Mouse (Mus musculus) intestine, embryonic 14.5 days (tissue): ENCODE results near the gene Slc2a8. TPM values are rescaled to one million over a fixed set of nuclear protein-coding genes. Genes with fewer than 3 reads are reported as not detected.

ENCODE experiments used
- ATAC-seq: fragments of 200-750 bp; cut with Nextera tagmentation; replicated peaks from 2 replicates; pipeline ENCODE4 v1.8.0; 2017; ENCODE audit warnings: low read depth, moderate number of reproducible peaks, moderate TSS enrichment, moderate library complexity; ENCODE audit not compliant: low FRiP score, low TSS enrichment
- DNase-seq: peaks from one replicate; pipeline ENCODE4 v3.0.0-alpha.2; 2018; ENCODE audit warnings: low spot score
- H3K27ac ChIP-seq: fragments of 300-500 bp; sonication (generic); 2 replicates; pipeline ENCODE4 v1.5.1; 2014; ENCODE audit warnings: low read depth, mild to moderate bottlenecking, control low read depth
- H3K27me3 ChIP-seq: fragments of 300-500 bp; sonication (generic); replicated peaks from 2 replicates; pipeline ENCODE4 v1.6.1; 2014; ENCODE audit warnings: low read length, control low read depth; ENCODE audit not compliant: control insufficient read depth, insufficient read depth
- H3K36me3 ChIP-seq: fragments of 300-500 bp; sonication (generic); 2 replicates; pipeline ENCODE4 v1.6.1; 2014; ENCODE audit warnings: low read length, control low read depth; ENCODE audit not compliant: control insufficient read depth, insufficient read depth
- H3K4me1 ChIP-seq: fragments of 300-500 bp; sonication (generic); replicated peaks from 2 replicates; pipeline ENCODE4 v1.6.1; 2014; ENCODE audit warnings: low read length, control low read depth, mixed read lengths; ENCODE audit not compliant: control insufficient read depth, insufficient read depth
- H3K4me2 ChIP-seq: fragments of 300-500 bp; sonication (generic); 2 replicates; pipeline ENCODE4 v1.6.1; 2014; ENCODE audit warnings: low read length
- H3K4me3 ChIP-seq: fragments of 300-500 bp; sonication (generic); 2 replicates; pipeline ENCODE4 v1.5.1; 2014; ENCODE audit warnings: low read depth, low read length, control low read depth, mixed read lengths
- H3K9ac ChIP-seq: fragments of 300-500 bp; sonication (generic); 2 replicates; pipeline ENCODE4 v1.6.1; 2014; ENCODE audit warnings: mild to moderate bottlenecking, low read length
- H3K9me3 ChIP-seq: fragments of 300-500 bp; sonication (generic); 2 replicates; pipeline ENCODE4 v1.6.1; 2016; ENCODE audit warnings: low read length, control low read depth; ENCODE audit not compliant: control insufficient read depth
- WGBS: fragments of 180-500 bp; shearing (Covaris S2); extraction: QIAGEN DNeasy Blood & Tissue Kit; methylation state at CpG from one replicate; pipeline ENCODE4 v1.1.7; 2014; 5-methylcytosine and 5-hydroxymethylcytosine counted together
- polyA plus RNA-seq: library from polyadenylated mRNA; unstranded; fragments of >200 nt; fragmentation: Nextera tagmentation; extraction: Ambion mirVana; gene quantifications from 2 replicates; pipeline ENCODE4 v1.2.1, GENCODE M21; 2014

Slc2a8 gene
- polyA plus RNA-seq, 1 experiment from 2014 or later, result 10.3 TPM

DNA sequence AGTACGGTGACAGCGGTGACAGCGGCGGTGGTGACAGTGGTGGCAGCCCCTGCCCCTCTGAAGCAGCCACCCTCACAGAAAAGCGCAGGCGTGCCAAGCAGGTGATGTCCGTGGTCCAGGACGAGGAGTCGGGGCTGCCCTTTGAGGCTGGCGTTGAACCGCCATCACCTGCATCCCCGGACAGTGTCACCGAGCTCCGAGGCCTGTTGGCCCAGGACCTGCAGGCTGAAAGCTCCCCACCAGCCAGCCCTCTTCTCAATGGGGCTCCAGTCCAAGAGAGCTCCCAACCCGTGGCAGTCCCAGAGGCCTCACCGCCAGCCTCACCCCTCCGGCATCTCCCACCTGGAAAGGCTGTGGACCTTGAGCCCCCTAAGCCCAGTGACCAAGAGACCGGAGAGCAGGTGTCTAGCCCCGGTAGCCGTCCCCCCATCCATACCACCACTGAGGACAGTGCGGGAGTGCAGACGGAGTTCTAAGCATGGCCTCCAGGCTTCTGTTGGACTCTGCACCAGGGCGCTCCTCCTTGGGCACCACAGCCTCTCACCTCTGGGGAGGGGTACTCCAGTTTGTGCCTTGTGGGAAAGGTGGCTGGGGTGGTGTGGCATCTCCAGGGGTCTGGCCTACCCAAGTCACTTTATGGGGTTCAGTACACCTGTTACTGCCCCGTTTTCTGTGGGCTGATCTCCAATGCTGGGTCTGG lies 58.2 kb downstream of the Slc2a8 start:
- H3K4me2 ChIP-seq, result no peak overlapping the region
- no peaks in the 10 kb centered on the region for H3K4me1 ChIP-seq
- 93% methylated on average over 24 of the region's 24 CpGs for WGBS
- no peaks in the 10 kb centered on the region for H3K27me3 ChIP-seq
- no peak overlapping the region for H3K9ac ChIP-seq
- DNase-seq (no peak), ATAC-seq (no peak)
- H3K4me3 ChIP-seq, result no peak overlapping the region
- peaks cover 74% of the 10 kb centered on the region for H3K36me3 ChIP-seq
- no peak overlapping the region for H3K27ac ChIP-seq
- no peaks in the 10 kb centered on the region for H3K9me3 ChIP-seq

Other genes with a start within 250 kb of the Slc2a8 start
- gene 6330409D20Rik, start 241.1 kb downstream of the Slc2a8 start, polyA plus RNA-seq, result 0.38 and 0.75 TPM in 2 replicates
- gene Tor2a, start 224.8 kb downstream of the Slc2a8 start, polyA plus RNA-seq, result 71.1 and 74.8 TPM in 2 replicates
- 0.13 and 0.20 TPM in 2 replicates for gene Ttc16, start 206.4 kb downstream of the Slc2a8 start, polyA plus RNA-seq
- gene Ptrh1, start 206.3 kb downstream of the Slc2a8 start, polyA plus RNA-seq, result 4.4 and 5.1 TPM in 2 replicates
- 0.31 and 0.65 TPM in 2 replicates for gene Cfap157, start 197.7 kb downstream of the Slc2a8 start, polyA plus RNA-seq
- gene Stxbp1, start 134.8 kb downstream of the Slc2a8 start, polyA plus RNA-seq, result 26.7 and 27.0 TPM in 2 replicates
- 22.3 and 25.2 TPM in 2 replicates for gene Fam129b, start 106.0 kb downstream of the Slc2a8 start, polyA plus RNA-seq
- gene Rpl12, start 20.5 kb downstream of the Slc2a8 start, polyA plus RNA-seq, result 259 and 272 TPM in 2 replicates
- 7.0 and 7.9 TPM in 2 replicates for gene Lrsam1, start 20.5 kb downstream of the Slc2a8 start, polyA plus RNA-seq
- gene Garnl3, start 149.6 kb upstream of the Slc2a8 start, polyA plus RNA-seq, result 17.2 and 18.6 TPM in 2 replicates
- gene Angptl2, start 234.0 kb upstream of the Slc2a8 start, polyA plus RNA-seq, result 38.7 and 41.0 TPM in 2 replicates